ENCODE assay signal across 10 mouse cellular contexts in genomic region chr11:107335756-107336155, GRCm38 (mm10).
DNase-seq lines count a peak whose midpoint lies in the region; ATAC-seq lines count a peak whose summit lies in the region.
"Had no signal": no experiment of that assay in that cellular context is flagged by ENCODE, and none has a peak within 500 bp of the region (broad histone marks: within the 10 kb centered on the region; RNA-seq: fewer than 3 reads in every experiment).

No protein-coding gene starts in this region.

- no peak overlapping the region for H3K4me2 ChIP-seq in hindbrain, embryonic 14.5 days (replicated peaks)
- H3K4me2 ChIP-seq in hindbrain, embryonic 11.5 days (replicated peaks; ENCODE audit: low read depth, low read length), result no peak overlapping the region
- no peak overlapping the region for H3K4me2 ChIP-seq in midbrain, embryonic 16.5 days (ENCODE audit: low read length)
- H3K4me2 ChIP-seq in midbrain, embryonic 15.5 days, result no peak overlapping the region
- H3K4me2 ChIP-seq in heart, embryonic 14.5 days (ENCODE audit: low read length), result peak overlapping the region; percentile 44
- no peak overlapping the region for H3K4me2 ChIP-seq in stomach, embryonic 15.5 days
- H3K4me2 ChIP-seq: forebrain, embryonic 12.5 days had no signal

- H3K36me3 ChIP-seq in hindbrain, embryonic 14.5 days (replicated peaks; ENCODE audit: control insufficient read depth, insufficient read depth), result no peaks in the 10 kb centered on the region
- H3K36me3 ChIP-seq in hindbrain, embryonic 11.5 days (ENCODE audit: control insufficient read depth, insufficient read depth, low read length), result no peaks in the 10 kb centered on the region
- no peaks in the 10 kb centered on the region; the same call in 1 of the 2 replicates for H3K36me3 ChIP-seq in midbrain, embryonic 16.5 days (ENCODE audit: control insufficient read depth, insufficient read depth, low read length)
- no peaks in the 10 kb centered on the region for H3K36me3 ChIP-seq in midbrain, embryonic 15.5 days (replicated peaks)
- no peaks in the 10 kb centered on the region for H3K36me3 ChIP-seq in heart, embryonic 14.5 days (ENCODE audit: control insufficient read depth, insufficient read depth, low read length)
- no peaks in the 10 kb centered on the region for H3K36me3 ChIP-seq in stomach, embryonic 15.5 days

- peaks cover 17% of the 10 kb centered on the region; the same call in 1 of the 2 replicates for H3K4me1 ChIP-seq in hindbrain, embryonic 14.5 days (replicated peaks; ENCODE audit: control insufficient read depth, insufficient read depth, low read length)
- 0 out of 2 replicates have a peak, but pooled peaks cover 4% of the 10 kb centered on the region for H3K4me1 ChIP-seq in hindbrain, embryonic 11.5 days (replicated peaks; ENCODE audit: control insufficient read depth, insufficient read depth, low read length)
- H3K4me1 ChIP-seq in midbrain, embryonic 16.5 days (ENCODE audit: control insufficient read depth, insufficient read depth, low read length), result peaks cover 16% of the 10 kb centered on the region
- H3K4me1 ChIP-seq in midbrain, embryonic 15.5 days, result peaks cover 17% of the 10 kb centered on the region
- H3K4me1 ChIP-seq in heart, embryonic 14.5 days (ENCODE audit: control insufficient read depth in 2 of 2, insufficient read depth in 2 of 2, low read length in 2 of 2), result peaks cover 31 to 51% of the 10 kb centered on the region in 2 experiments
- peaks cover 11% of the 10 kb centered on the region; the same call in 1 of the 2 replicates for H3K4me1 ChIP-seq in stomach, embryonic 15.5 days

- WGBS in hindbrain, embryonic 14.5 days, result 63% methylated on average over 11 of the region's 11 CpGs
- 85% methylated on average over 11 of the region's 11 CpGs for WGBS in hindbrain, embryonic 11.5 days
- 71% methylated on average over 11 of the region's 11 CpGs for WGBS in midbrain, embryonic 16.5 days
- 67% methylated on average over 11 of the region's 11 CpGs for WGBS in midbrain, embryonic 15.5 days
- 64% methylated on average over 11 of the region's 11 CpGs for WGBS in heart, embryonic 14.5 days
- 82% methylated on average over 11 of the region's 11 CpGs for WGBS in stomach, embryonic 15.5 days

- no peak for DNase-seq in hindbrain, embryonic 14.5 days (ENCODE audit: low spot score)
- DNase-seq in hindbrain, embryonic 11.5 days (ENCODE audit: low spot score), result no peak
- DNase-seq in left cerebral cortex, adult 11 months (ENCODE audit: low spot score), result no peak
- DNase-seq in right cerebral cortex, postnatal 36 days (ENCODE audit: low spot score in 2 of 2), result no peak
- DNase-seq: cerebellum, adult 8-10 months had no signal

- H3K27ac ChIP-seq in hindbrain, embryonic 14.5 days, result 0 out of 2 replicates have a peak overlapping the region, but pooled peaks have one; percentile 43
- H3K27ac ChIP-seq in hindbrain, embryonic 11.5 days (ENCODE audit: low read depth, low read length), result no peak overlapping the region
- H3K27ac ChIP-seq in midbrain, embryonic 16.5 days (ENCODE audit: low read length), result 0 out of 2 replicates have a peak overlapping the region, but pooled peaks have one; percentile 38
- H3K27ac ChIP-seq in midbrain, embryonic 15.5 days, result no peak overlapping the region
- H3K27ac ChIP-seq in heart, embryonic 14.5 days (replicated peaks in 1 of 2; ENCODE audit: control insufficient read depth in 1 of 2, insufficient read depth in 1 of 2, low read depth in 2 of 2, low read length in 2 of 2), result peak overlapping the region; percentile 86 to 98
- H3K27ac ChIP-seq in stomach, embryonic 15.5 days, result peak overlapping the region; percentile 48; the same call in 1 of the 2 replicates
- H3K27ac ChIP-seq: forebrain, embryonic 12.5 days had no signal

- H3K9ac ChIP-seq in hindbrain, embryonic 14.5 days, result no peak overlapping the region
- H3K9ac ChIP-seq in hindbrain, embryonic 11.5 days (ENCODE audit: low read depth, low read length), result no peak overlapping the region
- H3K9ac ChIP-seq in midbrain, embryonic 16.5 days (ENCODE audit: low read depth, low read length), result no peak overlapping the region
- H3K9ac ChIP-seq in midbrain, embryonic 15.5 days, result no peak overlapping the region
- H3K9ac ChIP-seq in heart, embryonic 14.5 days (ENCODE audit: low read length), result no peak overlapping the region
- H3K9ac ChIP-seq in stomach, embryonic 15.5 days, result no peak overlapping the region
- H3K9ac ChIP-seq: forebrain, embryonic 12.5 days had no signal

- H3K9me3 ChIP-seq in hindbrain, embryonic 14.5 days (ENCODE audit: control insufficient read depth, low read length), result no peaks in the 10 kb centered on the region
- H3K9me3 ChIP-seq in hindbrain, embryonic 11.5 days (ENCODE audit: control insufficient read depth, low read length), result no peaks in the 10 kb centered on the region
- no peaks in the 10 kb centered on the region for H3K9me3 ChIP-seq in midbrain, embryonic 16.5 days (replicated peaks; ENCODE audit: control insufficient read depth, low read length, poor library complexity, severe bottlenecking)
- no peaks in the 10 kb centered on the region for H3K9me3 ChIP-seq in midbrain, embryonic 15.5 days
- peaks cover 3% of the 10 kb centered on the region; the same call in 1 of the 2 replicates for H3K9me3 ChIP-seq in heart, embryonic 14.5 days (ENCODE audit: control insufficient read depth, low read length)
- H3K9me3 ChIP-seq in stomach, embryonic 15.5 days, result no peaks in the 10 kb centered on the region
- H3K9me3 ChIP-seq: forebrain, embryonic 12.5 days had no signal

- no peaks in the 10 kb centered on the region for H3K27me3 ChIP-seq in hindbrain, embryonic 14.5 days (ENCODE audit: control insufficient read depth, insufficient read depth, low read length)
- no peaks in the 10 kb centered on the region for H3K27me3 ChIP-seq in hindbrain, embryonic 11.5 days (ENCODE audit: control insufficient read depth, insufficient read depth, low read length)
- H3K27me3 ChIP-seq in midbrain, embryonic 16.5 days (ENCODE audit: control insufficient read depth, insufficient read depth, low read depth, low read length), result no peaks in the 10 kb centered on the region
- no peaks in the 10 kb centered on the region for H3K27me3 ChIP-seq in midbrain, embryonic 15.5 days (replicated peaks)
- H3K27me3 ChIP-seq in heart, embryonic 14.5 days (ENCODE audit: control insufficient read depth, insufficient read depth, low read length), result no peaks in the 10 kb centered on the region
- H3K27me3 ChIP-seq in stomach, embryonic 15.5 days (replicated peaks), result no peaks in the 10 kb centered on the region
- H3K27me3 ChIP-seq: forebrain, embryonic 12.5 days had no signal

- ATAC-seq in hindbrain, embryonic 14.5 days (ENCODE audit: low FRiP score), result peak; percentile 48; the same call in 1 of the 2 replicates
- no peak for ATAC-seq in hindbrain, embryonic 11.5 days (ENCODE audit: low FRiP score)
- ATAC-seq in midbrain, embryonic 16.5 days, result peak; percentile 44; the same call in 1 of the 2 replicates
- ATAC-seq in midbrain, embryonic 15.5 days (replicated peaks), result no peak
- peak; percentile 19; the same call in 1 of the 2 replicates for ATAC-seq in heart, embryonic 14.5 days (ENCODE audit: insufficient number of reproducible peaks, insufficient read depth, low FRiP score, low read depth)
- ATAC-seq in stomach, embryonic 15.5 days (ENCODE audit: insufficient read depth, low FRiP score, low read depth), result no peak

- no peak overlapping the region for H3K4me3 ChIP-seq in hindbrain, embryonic 14.5 days (replicated peaks; ENCODE audit: low read length)
- H3K4me3 ChIP-seq in hindbrain, embryonic 11.5 days (ENCODE audit: low read depth, low read length), result no peak overlapping the region
- no peak overlapping the region for H3K4me3 ChIP-seq in midbrain, embryonic 16.5 days (ENCODE audit: low read depth, low read length)
- H3K4me3 ChIP-seq in midbrain, embryonic 15.5 days, result no peak overlapping the region
- H3K4me3 ChIP-seq in heart, embryonic 14.5 days (ENCODE audit: control insufficient read depth in 1 of 2, insufficient read depth in 1 of 2, low read depth in 1 of 2, low read length in 2 of 2), result no peak overlapping the region
- no peak overlapping the region for H3K4me3 ChIP-seq in stomach, embryonic 15.5 days (replicated peaks)
- H3K4me3 ChIP-seq: forebrain, embryonic 12.5 days had no signal

Comparison
In these comparisons a context has a peak if more than half of its experiments do, and no peak if none do; other contexts are left out.
1. ATAC-seq: peak in hindbrain, embryonic 14.5 days (single experiment), midbrain, embryonic 16.5 days (single experiment) and heart, embryonic 14.5 days (single experiment); none in hindbrain, embryonic 11.5 days (single experiment), midbrain, embryonic 15.5 days (single experiment) and stomach, embryonic 15.5 days (single experiment).
2. H3K27ac ChIP-seq: peak in hindbrain, embryonic 14.5 days (single experiment), midbrain, embryonic 16.5 days (single experiment), heart, embryonic 14.5 days (2 of 2) and stomach, embryonic 15.5 days (single experiment); none in hindbrain, embryonic 11.5 days (single experiment) and midbrain, embryonic 15.5 days (single experiment).